Mouse (Mus musculus): ENCODE data around the gene Oser1. TPM values are rescaled to one million over a fixed set of nuclear protein-coding genes. Genes with fewer than 3 reads are reported as not detected.

The Oser1 gene
- total RNA-seq, 2 experiments from 2014 or later: 20.5 to 21.4 TPM

GRCm38 (mm10) chr2:163372627-163373026, 51.9 kb downstream of the Oser1 start:
- no peak for DNase-seq (ENCODE audit: low spot score in 2 of 2)
- intact Hi-C loops (cut with DNase I): no loop called here

GRCm38 (mm10) chr2:163370175-163370574, 54.3 kb downstream of the Oser1 start:
- intact Hi-C loops (cut with DNase I): no loop called here
- DNase-seq (ENCODE audit: low spot score in 2 of 2): no peak

- DNase-seq (ENCODE audit: low spot score in 2 of 2): no peak
- intact Hi-C loops (cut with DNase I): no loop called here
Measured at GRCm38 (mm10) chr2:163364785-163365541, 59.5 kb downstream of the Oser1 start.

- intact Hi-C loops (cut with DNase I): no loop called here
- DNase-seq (ENCODE audit: low spot score in 2 of 2): no peak
Measured at GRCm38 (mm10) chr2:163362940-163363921, 61.3 kb downstream of the Oser1 start.

- no peak for DNase-seq (ENCODE audit: low spot score in 2 of 2)
- intact Hi-C loops (cut with DNase I): no loop called here
Measured at GRCm38 (mm10) chr2:163360858-163361623, 63.5 kb downstream of the Oser1 start.

GRCm38 (mm10) chr2:163359253-163359652, 65.2 kb downstream of the Oser1 start:
- intact Hi-C loops (cut with DNase I): no loop called here
- DNase-seq (ENCODE audit: low spot score in 2 of 2): no peak

- intact Hi-C loops (cut with DNase I): no loop called here
- no peak for DNase-seq (ENCODE audit: low spot score in 2 of 2)
Measured at GRCm38 (mm10) chr2:163358662-163359061, 65.8 kb downstream of the Oser1 start.

- intact Hi-C loops (cut with DNase I): no loop called here
Measured at GRCm38 (mm10) chr2:163356113-163356840, 68.2 kb downstream of the Oser1 start.

More at GRCm38 (mm10) chr2:163356113-163356840, 68.2 kb downstream of the Oser1 start:
- no peak for DNase-seq (ENCODE audit: low spot score in 2 of 2)

Other genes starting within 250 kb of the Oser1 start
- gene Tox2, start 221.6 kb downstream of the Oser1 start, total RNA-seq (2021): 10 to 100 TPM; 22.0 to 27.4 TPM
- gene Jph2, start 26.7 kb downstream of the Oser1 start, total RNA-seq (2021): under 1 TPM; 0.51 to 0.72 TPM
- 10 to 100 TPM; 83.4 to 91.7 TPM for gene Gdap1l1, start 13.8 kb upstream of the Oser1 start, total RNA-seq (2021)
- gene Fitm2, start 47.9 kb upstream of the Oser1 start, total RNA-seq (2021): 10 to 100 TPM; 18.8 to 18.9 TPM
- gene R3hdml, start 67.6 kb upstream of the Oser1 start, total RNA-seq (2021): not detected
- gene Hnf4a, start 82.1 kb upstream of the Oser1 start, total RNA-seq (2021): not detected
- 10 to 100 TPM; 66.7 to 70.6 TPM for gene Ttpal, start 177.6 kb upstream of the Oser1 start, total RNA-seq (2021)
- gene Serinc3, start 220.4 kb upstream of the Oser1 start, total RNA-seq (2021): 100 to 1,000 TPM; 221 to 248 TPM
- gene Pkig, start 233.7 kb upstream of the Oser1 start, total RNA-seq (2021): 100 to 1,000 TPM; 101 to 114 TPM